Mouse (Mus musculus): ENCODE data around the gene Ube2i.
"Not testable (repeated sequence)": the region's sequence is repeated elsewhere in the genome, so short reads cannot be mapped to it uniquely, and the experiment has no call there.

The Ube2i gene

GRCm38 (mm10) chr17:25253760-25254159 is 20.7 kb downstream of the Ube2i start:
- DNase-seq (ENCODE audit: low read depth, low spot score), result no peak

- no peak for DNase-seq (ENCODE audit: low read depth, low spot score)
Observed at GRCm38 (mm10) chr17:25252643-25253042, 21.8 kb downstream of the Ube2i start.

- no peak for DNase-seq (ENCODE audit: low read depth, low spot score)
Observed at GRCm38 (mm10) chr17:25250181-25250835, 24.1 kb downstream of the Ube2i start.

- no peak for DNase-seq (ENCODE audit: low read depth, low spot score)
Observed at GRCm38 (mm10) chr17:25248033-25248750, 26.2 kb downstream of the Ube2i start.

GRCm38 (mm10) chr17:25244239-25244638 is 30.2 kb downstream of the Ube2i start:
- DNase-seq (ENCODE audit: low read depth, low spot score), result no peak

GRCm38 (mm10) chr17:25243131-25243780 is 31.2 kb downstream of the Ube2i start:
- peak; percentile 72 for DNase-seq (ENCODE audit: low read depth, low spot score)

- peak; percentile 96 for DNase-seq (ENCODE audit: low read depth, low spot score)
Observed at GRCm38 (mm10) chr17:25239695-25240636, 34.5 kb downstream of the Ube2i start, which contains the start of the genes Gnptg and Tsr3. Gene Gnptg, minus strand, starts transcription at chr17:25240124. Gene Tsr3, plus strand, starts transcription at chr17:25240170.

- DNase-seq (ENCODE audit: low read depth, low spot score), result no peak
Observed at GRCm38 (mm10) chr17:25235635-25236034, 38.8 kb downstream of the Ube2i start.

GRCm38 (mm10) chr17:25231621-25232020 is 42.8 kb downstream of the Ube2i start:
- not testable (repeated sequence) for DNase-seq (ENCODE audit: low read depth, low spot score)

GRCm38 (mm10) chr17:25230700-25231099 is 43.7 kb downstream of the Ube2i start:
- DNase-seq (ENCODE audit: low read depth, low spot score), result no peak

GRCm38 (mm10) chr17:25230014-25230655 is 44.3 kb downstream of the Ube2i start:
- DNase-seq (ENCODE audit: low read depth, low spot score), result not testable (repeated sequence)

- DNase-seq (ENCODE audit: low read depth, low spot score), result no peak
Observed at GRCm38 (mm10) chr17:25227991-25228390, 46.4 kb downstream of the Ube2i start.

- DNase-seq (ENCODE audit: low read depth, low spot score), result no peak
Observed at GRCm38 (mm10) chr17:25225659-25226058, 48.8 kb downstream of the Ube2i start.

- no peak for DNase-seq (ENCODE audit: low read depth, low spot score)
Observed at GRCm38 (mm10) chr17:25224586-25225222, 49.7 kb downstream of the Ube2i start.

- DNase-seq (ENCODE audit: low read depth, low spot score), result no peak
Observed at GRCm38 (mm10) chr17:25222951-25223601, 51.3 kb downstream of the Ube2i start.

GRCm38 (mm10) chr17:25222504-25222940 is 51.9 kb downstream of the Ube2i start:
- not testable (repeated sequence) for DNase-seq (ENCODE audit: low read depth, low spot score)

- peak; percentile 84 for DNase-seq (ENCODE audit: low read depth, low spot score)
Observed at GRCm38 (mm10) chr17:25221821-25222503, 52.5 kb downstream of the Ube2i start.

- DNase-seq (ENCODE audit: low read depth, low spot score), result no peak
Observed at GRCm38 (mm10) chr17:25220746-25221145, 53.7 kb downstream of the Ube2i start.
